Mouse (Mus musculus) B cell, adult 62 days (primary cell): Measurements from ENCODE around the gene Podn. TPM values are rescaled to one million over a fixed set of nuclear protein-coding genes. Genes with fewer than 3 reads are reported as not detected.

Source experiments
- total RNA-seq: library from RNA; stranded (reverse); gene quantifications from 4 replicates; pipeline ENCODE4 v1.2.4, GENCODE M21; 2023

The Podn gene
- 0.30 to 1.2 TPM (median 0.31 TPM) in 3 of 4 replicates, not detected in the other for total RNA-seq

DNA sequence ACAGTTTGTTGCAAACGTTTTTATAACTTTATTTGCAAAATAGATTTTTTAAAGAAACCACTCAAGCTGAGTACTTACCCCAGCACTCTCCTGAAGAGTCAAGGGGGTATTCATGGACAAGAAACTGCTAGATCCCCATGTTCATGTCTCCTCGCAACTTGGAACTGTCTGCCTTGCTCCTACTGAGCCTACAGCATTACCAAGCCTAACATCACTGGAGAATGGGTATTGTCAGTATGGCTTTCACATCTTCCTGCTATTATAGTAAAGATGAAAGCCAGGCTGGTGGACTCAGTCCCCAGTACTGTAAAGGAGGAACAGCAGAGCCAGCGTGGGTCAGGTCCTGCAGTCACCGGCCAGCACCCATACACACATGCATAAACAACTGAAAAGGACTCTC, at the start of gene Podn:
Gene Podn, minus strand, starts transcription at position 101 of the 400 bp plus-strand sequence.

GRCm38 (mm10) chr4:108144880-108145279, 48.6 kb upstream of the Podn start, which contains the start of gene Scp2:
Gene Scp2 (minus strand): TSS chr4:108144998.

GRCm38 (mm10) chr4:107967966-107968682, 128.1 kb downstream of the Podn start, which contains the start of gene Slc1a7:
Gene Slc1a7 (plus strand): TSS chr4:107968332.

Other genes with a start within 250 kb of the Podn start
- 95.0 to 110 TPM (median 102 TPM) in 4 replicates for gene Magoh, start 216.7 kb downstream of the Podn start, total RNA-seq
- 38.1 to 53.8 TPM (median 44.4 TPM) in 4 replicates for gene 0610037L13Rik, start 206.6 kb downstream of the Podn start, total RNA-seq
- 8.4 to 12.3 TPM (median 9.5 TPM) in 4 replicates for gene Cpt2, start 172.8 kb downstream of the Podn start, total RNA-seq
- not detected in 4 replicates for gene Slc1a7, start 128.1 kb downstream of the Podn start, total RNA-seq
- gene Scp2, start 48.6 kb upstream of the Podn start, total RNA-seq: 82.7 to 104 TPM (median 90.8 TPM) in 4 replicates
- gene Echdc2, start 69.0 kb upstream of the Podn start, total RNA-seq: not detected in 4 replicates
- not detected in 4 replicates for gene Zyg11a, start 121.6 kb upstream of the Podn start, total RNA-seq
- gene Zyg11b, start 204.7 kb upstream of the Podn start, total RNA-seq: 37.2 to 40.1 TPM (median 38.3 TPM) in 4 replicates
- 21.8 to 24.9 TPM (median 23.7 TPM) in 4 replicates for gene Coa7, start 231.7 kb upstream of the Podn start, total RNA-seq